12 mouse cellular contexts compared by ENCODE assay signal in the genomic region with DNA sequence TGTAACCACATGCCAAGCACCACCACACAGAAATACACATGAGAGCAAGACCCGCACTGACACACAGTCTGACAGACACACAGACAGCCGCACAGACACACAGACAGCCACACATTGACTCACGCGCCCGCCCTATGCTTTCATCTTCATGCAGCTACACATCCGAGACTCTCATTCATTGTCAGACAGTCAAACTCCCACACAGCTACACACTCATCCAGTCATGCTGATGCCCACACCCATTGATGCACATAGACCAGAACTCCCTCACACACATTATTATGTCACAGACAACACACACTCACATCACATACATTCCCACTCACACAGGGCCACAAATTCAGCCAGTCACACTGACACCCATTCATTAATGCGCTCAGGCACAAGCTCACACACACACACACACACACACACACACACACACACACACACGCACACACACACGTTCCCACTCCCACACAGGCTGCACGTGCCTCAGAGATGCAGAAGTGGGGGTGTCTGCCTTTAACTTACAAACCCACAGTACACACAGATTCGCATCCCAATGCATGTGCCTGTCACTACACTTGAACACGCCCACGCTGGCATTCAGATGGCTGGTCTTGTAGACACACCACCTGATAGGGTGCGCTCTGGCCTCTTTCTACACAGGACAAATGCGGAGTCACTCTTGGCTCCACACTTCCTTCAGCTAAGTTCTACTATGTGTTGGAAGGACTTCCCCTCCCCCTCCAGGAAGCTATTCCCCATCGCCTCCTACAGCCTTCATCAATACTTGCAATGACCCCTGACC. TPM values are rescaled to one million over a fixed set of nuclear protein-coding genes. Genes with fewer than 3 reads are reported as not detected.
DNase-seq lines count a peak whose midpoint lies in the region; ATAC-seq lines count a peak whose summit lies in the region.
"Had no signal": no experiment of that assay in that cellular context is flagged by ENCODE, and none has a peak within 500 bp of the region (broad histone marks: within the 10 kb centered on the region; RNA-seq: fewer than 3 reads in every experiment).

No protein-coding gene starts in this region.

- peak; percentile 33; the same call in 1 of the 2 replicates for ATAC-seq in frontal cortex, adult (ENCODE audit: low TSS enrichment)
- no peak for ATAC-seq in monocyte, adult 5-6 weeks (replicated peaks; ENCODE audit: insufficient number of reproducible peaks, low FRiP score, low TSS enrichment, poor library complexity, severe bottlenecking)

- DNase-seq in frontal cortex, postnatal 14 days (ENCODE audit: low spot score in 2 of 2) = no peak
- DNase-seq in right cerebral cortex, adult 2 months (ENCODE audit: low spot score in 2 of 2) = peak; percentile 53 to 68
- DNase-seq in right cerebral cortex, postnatal 25 days = no peak
- peak; percentile 10 for DNase-seq in induced T-regulatory cell, adult 2 months (ENCODE audit: low read depth)
- DNase-seq in telencephalon, adult 2 months (ENCODE audit: low read depth, low spot score) = peak; percentile 40
- no peak for DNase-seq in retina, postnatal 1 day
- DNase-seq: heart, postnatal 10 days; kidney, adult 8-10 months; liver had no signal

RNA-seq across cellular contexts. Expression of gene Mast1, which starts 3.2 kb away (rescaled TPM):
- total RNA-seq in monocyte, adult 5-6 weeks (2017) = 0.11 TPM in 1 of 3 replicates, not detected in the others

RNA-seq across cellular contexts. Expression of gene Rtbdn, which starts 12.8 kb away (rescaled TPM):
- total RNA-seq in monocyte, adult 5-6 weeks (2017) = not detected in 3 replicates
- total RNA-seq: gastrocnemius, postnatal 4 days; heart, postnatal 10 days had no signal

RNA-seq across cellular contexts. Expression of gene Dnase2a, which starts 25.6 kb away (rescaled TPM):
- 24.4 to 37.4 TPM (median 29.6 TPM) in 3 replicates for total RNA-seq in monocyte, adult 5-6 weeks (2017)

RNA-seq across cellular contexts. Expression of gene Klf1, which starts 32.2 kb away (rescaled TPM):
- not detected in 3 replicates for total RNA-seq in monocyte, adult 5-6 weeks (2017)

RNA-seq across cellular contexts. Expression of gene Gm49661, which starts 35.3 kb away (rescaled TPM):
- not detected in 3 replicates for total RNA-seq in monocyte, adult 5-6 weeks (2017)

Comparison
In these comparisons a context has a peak if more than half of its experiments do, and no peak if none do; other contexts are left out.
1. DNase-seq: peak in right cerebral cortex, adult 2 months (2 of 2), induced T-regulatory cell, adult 2 months (single experiment) and telencephalon, adult 2 months (single experiment); none in frontal cortex, postnatal 14 days (0 of 2), right cerebral cortex, postnatal 25 days (single experiment) and retina, postnatal 1 day (single experiment).